Mouse (Mus musculus) intestine, postnatal 0 days (tissue): Measurements from ENCODE around the gene Akr1b10. TPM values are rescaled to one million over a fixed set of nuclear protein-coding genes. Genes with fewer than 3 reads are reported as not detected.
A peak's percentile ranks its signal among the peaks of the same experiment; 100 is the strongest.

Experiments
- ATAC-seq: fragments of 200-750 bp; cut with Nextera tagmentation; 2 replicates; pipeline ENCODE4 v1.8.0; 2017; ENCODE audit warnings: mild to moderate bottlenecking, moderate TSS enrichment, moderate library complexity
- H3K27ac ChIP-seq: fragments of 300-500 bp; sonication (generic); 2 replicates; pipeline ENCODE4 v1.5.1; 2014; ENCODE audit warnings: mild to moderate bottlenecking, low read depth, low read length, moderate library complexity
- H3K27me3 ChIP-seq: fragments of 300-500 bp; sonication (generic); replicated peaks from 2 replicates; pipeline ENCODE4 v1.6.1; 2014; ENCODE audit warnings: low read length, mixed read lengths; ENCODE audit not compliant: control insufficient read depth, insufficient read depth
- H3K36me3 ChIP-seq: fragments of 300-500 bp; sonication (generic); 2 replicates; pipeline ENCODE4 v1.6.1; 2014; ENCODE audit warnings: mild to moderate bottlenecking, moderate library complexity; ENCODE audit not compliant: control insufficient read depth, insufficient read depth
- H3K4me1 ChIP-seq: fragments of 300-500 bp; sonication (generic); replicated peaks from 2 replicates; pipeline ENCODE4 v1.6.1; 2014; ENCODE audit warnings: antibody characterized with exemption, low read length, mixed read lengths; ENCODE audit not compliant: control insufficient read depth, insufficient read depth
- H3K4me2 ChIP-seq: fragments of 300-500 bp; sonication (generic); replicated peaks from 2 replicates; pipeline ENCODE4 v1.6.1; 2014; ENCODE audit warnings: low read depth, mild to moderate bottlenecking, moderate library complexity
- H3K4me3 ChIP-seq: fragments of 300-500 bp; sonication (generic); 2 replicates; pipeline ENCODE4 v1.5.1; 2014; ENCODE audit warnings: low read depth, low read length
- H3K9ac ChIP-seq: fragments of 300-500 bp; sonication (generic); 2 replicates; pipeline ENCODE4 v1.6.1; 2014; ENCODE audit warnings: mild to moderate bottlenecking, low read depth, low read length
- H3K9me3 ChIP-seq: fragments of 300-500 bp; sonication (generic); 2 replicates; pipeline ENCODE4 v1.6.1; 2016; ENCODE audit warnings: mixed run types; ENCODE audit not compliant: control insufficient read depth
- CTCF ChIP-seq: sonication (generic); IDR thresholded peaks from 2 replicates; pipeline ENCODE4 v1.5.1; 2016; ENCODE audit warnings: low read depth, mild to moderate bottlenecking, control low read depth, antibody characterized with exemption, moderate library complexity
- WGBS: fragments of 180-500 bp; shearing (Covaris S2); extraction: QIAGEN DNeasy Blood & Tissue Kit; methylation state at CpG from one replicate; pipeline ENCODE4 v1.1.7; 2014; 5-methylcytosine and 5-hydroxymethylcytosine counted together
- polyA plus RNA-seq: library from polyadenylated mRNA; unstranded; fragments of >200 nt; fragmentation: Nextera tagmentation; extraction: Ambion mirVana; gene quantifications from 2 replicates; pipeline ENCODE4 v1.2.1, GENCODE M21; 2015

Akr1b10 gene
- 9.9 and 10.5 TPM in 2 replicates for polyA plus RNA-seq

GRCm38 (mm10) chr6:34384110-34384661 lies at the start of gene Akr1b10:
Akr1b10 (plus strand) TSS chr6:34384218.
- Histone ChIP-seq H3K4me3 (peak within 1 kb of the TSS; percentile 34), H3K27ac (peak within 1 kb of the TSS; percentile 54), H3K9ac (peak within 1 kb of the TSS; percentile 46), H3K27me3 (no peaks in the 10 kb centered on the region), H3K36me3 (0 out of 2 replicates have a peak, but pooled peaks cover 9% of the 10 kb centered on the region), H3K9me3 (no peaks in the 10 kb centered on the region), H3K4me1 (no peaks in the 10 kb centered on the region; the same call in 1 of the 2 replicates), H3K4me2 (peak within 1 kb of the TSS; percentile 66)
- 0 out of 2 replicates have a peak, but pooled peaks have one; percentile 11 for TF ChIP-seq CTCF
- 3% methylated on average over 17 of the region's 17 CpGs for WGBS
- ATAC-seq, result peak; percentile 60

- no peak overlapping the region for H3K4me3 ChIP-seq
- WGBS, result 72% methylated on average over 5 of the region's 5 CpGs
- H3K9ac ChIP-seq, result no peak overlapping the region
- H3K36me3 ChIP-seq, result no peaks in the 10 kb centered on the region
- no peaks in the 10 kb centered on the region for H3K4me1 ChIP-seq
- no peak for ATAC-seq
- H3K27ac ChIP-seq, result no peak overlapping the region
- H3K27me3 ChIP-seq, result no peaks in the 10 kb centered on the region
- no peaks in the 10 kb centered on the region for H3K9me3 ChIP-seq
- TF ChIP-seq CTCF, result no peak
- no peak overlapping the region for H3K4me2 ChIP-seq
Measured at GRCm38 (mm10) chr6:34334673-34335072, 49.3 kb upstream of the Akr1b10 start.

- no peak overlapping the region for H3K4me2 ChIP-seq
- no peaks in the 10 kb centered on the region for H3K27me3 ChIP-seq
- no peaks in the 10 kb centered on the region for H3K9me3 ChIP-seq
- H3K4me1 ChIP-seq, result no peaks in the 10 kb centered on the region
- no peak overlapping the region for H3K4me3 ChIP-seq
- no peaks in the 10 kb centered on the region for H3K36me3 ChIP-seq
- no peak overlapping the region for H3K9ac ChIP-seq
- 80% methylated on average over 2 of the region's 2 CpGs for WGBS
- no peak for TF ChIP-seq CTCF
- H3K27ac ChIP-seq, result no peak overlapping the region
- ATAC-seq, result no peak
Measured at GRCm38 (mm10) chr6:34337799-34338198, 46.2 kb upstream of the Akr1b10 start.

GRCm38 (mm10) chr6:34341991-34342390 lies 42.0 kb upstream of the Akr1b10 start:
- Histone ChIP-seq H3K27me3 (no peaks in the 10 kb centered on the region), H3K9ac (no peak overlapping the region), H3K4me2 (no peak overlapping the region), H3K4me1 (no peaks in the 10 kb centered on the region), H3K27ac (no peak overlapping the region), H3K36me3 (no peaks in the 10 kb centered on the region), H3K4me3 (no peak overlapping the region), H3K9me3 (no peaks in the 10 kb centered on the region)
- no peak for ATAC-seq
- 79% methylated on average over 4 of the region's 4 CpGs for WGBS
- TF ChIP-seq CTCF, result no peak

GRCm38 (mm10) chr6:34342476-34342875 lies 41.5 kb upstream of the Akr1b10 start:
- no peak overlapping the region for H3K9ac ChIP-seq
- H3K27me3 ChIP-seq, result no peaks in the 10 kb centered on the region
- no peak for ATAC-seq
- H3K9me3 ChIP-seq, result no peaks in the 10 kb centered on the region
- H3K4me2 ChIP-seq, result no peak overlapping the region
- H3K36me3 ChIP-seq, result no peaks in the 10 kb centered on the region
- H3K27ac ChIP-seq, result no peak overlapping the region
- WGBS, result 80% methylated on average over 2 of the region's 2 CpGs
- H3K4me3 ChIP-seq, result no peak overlapping the region
- no peaks in the 10 kb centered on the region for H3K4me1 ChIP-seq
- TF ChIP-seq CTCF, result no peak

- H3K27ac ChIP-seq, result no peak overlapping the region
- no peaks in the 10 kb centered on the region for H3K36me3 ChIP-seq
- 76% methylated on average over 6 of the region's 6 CpGs for WGBS
- no peak overlapping the region for H3K4me3 ChIP-seq
- no peak overlapping the region for H3K9ac ChIP-seq
- no peak overlapping the region for H3K4me2 ChIP-seq
- no peak for TF ChIP-seq CTCF
- H3K27me3 ChIP-seq, result no peaks in the 10 kb centered on the region
- no peaks in the 10 kb centered on the region for H3K4me1 ChIP-seq
- ATAC-seq, result no peak
- no peaks in the 10 kb centered on the region for H3K9me3 ChIP-seq
Measured at GRCm38 (mm10) chr6:34343426-34343825, 40.6 kb upstream of the Akr1b10 start.
